In genomic region chr2:13264875-13265274, GRCm38 (mm10) we compare ENCODE assay signal across 9 mouse cellular contexts. TPM values are rescaled to one million over a fixed set of nuclear protein-coding genes. Genes with fewer than 3 reads are reported as not detected.
DNase-seq lines count a peak whose midpoint lies in the region; ATAC-seq and TF ChIP-seq lines count a peak whose summit lies in the region.
"Had no signal": no experiment of that assay in that cellular context is flagged by ENCODE, and none has a peak within 500 bp of the region (broad histone marks: within the 10 kb centered on the region; RNA-seq: fewer than 3 reads in every experiment).

No protein-coding gene starts in this region.

- no peaks in the 10 kb centered on the region for H3K27me3 ChIP-seq in forebrain, postnatal 0 days (ENCODE audit: insufficient read depth, low read length)
- no peaks in the 10 kb centered on the region for H3K27me3 ChIP-seq in midbrain, embryonic 10.5 days (ENCODE audit: low read depth, poor library complexity, severe bottlenecking)

- H3K4me1 ChIP-seq in forebrain, postnatal 0 days (ENCODE audit: insufficient read depth) = no peaks in the 10 kb centered on the region
- no peaks in the 10 kb centered on the region for H3K4me1 ChIP-seq in midbrain, embryonic 10.5 days

- 43% methylated on average over 4 of the region's 4 CpGs for WGBS in forebrain, postnatal 0 days
- WGBS in midbrain, embryonic 10.5 days = 46% methylated on average over 4 of the region's 4 CpGs

- peak; percentile 87 for TF ChIP-seq CTCF in forebrain, postnatal 0 days (IDR thresholded peaks at IDR 0.05; ENCODE audit: low read depth)

- peak; percentile 35 for DNase-seq in layer of hippocampus, adult 11-12 months (ENCODE audit: low spot score)
- no peak for DNase-seq in layer of hippocampus, adult 9-11 months
- DNase-seq in CD8-positive naive resting alpha-beta T cell, adult 2 months (ENCODE audit: low read depth in 2 of 2, low spot score in 2 of 2) = peak; percentile 24 to 31
- peak; percentile 42 for DNase-seq in T-cell, adult 2 months (ENCODE audit: low spot score)
- peak; percentile 76 for DNase-seq in forebrain, postnatal 0 days
- peak; percentile 31 for DNase-seq in midbrain, embryonic 10.5 days (ENCODE audit: low spot score)
- no peak for DNase-seq in ovary, postnatal 14 days (ENCODE audit: low spot score)
- DNase-seq in spleen, postnatal 36 days (ENCODE audit: low spot score in 2 of 2) = no peak

- no peak overlapping the region for H3K4me2 ChIP-seq in forebrain, postnatal 0 days (ENCODE audit: low read depth)

- H3K9me3 ChIP-seq in forebrain, postnatal 0 days (ENCODE audit: low read length) = no peaks in the 10 kb centered on the region
- H3K9me3 ChIP-seq in midbrain, embryonic 10.5 days (replicated peaks) = no peaks in the 10 kb centered on the region

- no peak overlapping the region for H3K4me3 ChIP-seq in forebrain, postnatal 0 days (ENCODE audit: low read depth, low read length)
- H3K4me3 ChIP-seq in midbrain, embryonic 10.5 days = no peak overlapping the region
- H3K4me3 ChIP-seq: myocyte had no signal

- ATAC-seq in forebrain, postnatal 0 days = peak; percentile 78

- H3K27ac ChIP-seq in forebrain, postnatal 0 days (ENCODE audit: low read depth, low read length) = no peak overlapping the region
- H3K27ac ChIP-seq in midbrain, embryonic 10.5 days (replicated peaks) = no peak overlapping the region

- H3K36me3 ChIP-seq in forebrain, postnatal 0 days (ENCODE audit: insufficient read depth) = no peaks in the 10 kb centered on the region
- no peaks in the 10 kb centered on the region for H3K36me3 ChIP-seq in midbrain, embryonic 10.5 days

- no peak overlapping the region for H3K9ac ChIP-seq in forebrain, postnatal 0 days

RNA-seq across cellular contexts. Expression of gene Rsu1, which starts 6.3 kb away (rescaled TPM):
- total RNA-seq in forebrain, postnatal 0 days (2014; rRNA removed) = 49.7 and 58.3 TPM in 2 replicates
- polyA plus RNA-seq in forebrain, postnatal 0 days (2015; fragmentation: Nextera tagmentation; extraction: Ambion mirVana) = 68.4 and 73.8 TPM in 2 replicates
- polyA plus RNA-seq in midbrain, embryonic 10.5 days (2016; fragmentation: Nextera tagmentation; extraction: Ambion mirVana) = 70.0 and 72.1 TPM in 2 replicates

Comparison
In these comparisons a context has a peak if more than half of its experiments do, and no peak if none do; other contexts are left out.
1. DNase-seq: peak in layer of hippocampus, adult 11-12 months (single experiment), CD8-positive naive resting alpha-beta T cell, adult 2 months (2 of 2), T-cell, adult 2 months (single experiment), forebrain, postnatal 0 days (single experiment) and midbrain, embryonic 10.5 days (single experiment); none in layer of hippocampus, adult 9-11 months (single experiment), ovary, postnatal 14 days (single experiment) and spleen, postnatal 36 days (0 of 2).